Mouse (Mus musculus): ENCODE data around the gene Prkar2b.

The Prkar2b gene

DNA sequence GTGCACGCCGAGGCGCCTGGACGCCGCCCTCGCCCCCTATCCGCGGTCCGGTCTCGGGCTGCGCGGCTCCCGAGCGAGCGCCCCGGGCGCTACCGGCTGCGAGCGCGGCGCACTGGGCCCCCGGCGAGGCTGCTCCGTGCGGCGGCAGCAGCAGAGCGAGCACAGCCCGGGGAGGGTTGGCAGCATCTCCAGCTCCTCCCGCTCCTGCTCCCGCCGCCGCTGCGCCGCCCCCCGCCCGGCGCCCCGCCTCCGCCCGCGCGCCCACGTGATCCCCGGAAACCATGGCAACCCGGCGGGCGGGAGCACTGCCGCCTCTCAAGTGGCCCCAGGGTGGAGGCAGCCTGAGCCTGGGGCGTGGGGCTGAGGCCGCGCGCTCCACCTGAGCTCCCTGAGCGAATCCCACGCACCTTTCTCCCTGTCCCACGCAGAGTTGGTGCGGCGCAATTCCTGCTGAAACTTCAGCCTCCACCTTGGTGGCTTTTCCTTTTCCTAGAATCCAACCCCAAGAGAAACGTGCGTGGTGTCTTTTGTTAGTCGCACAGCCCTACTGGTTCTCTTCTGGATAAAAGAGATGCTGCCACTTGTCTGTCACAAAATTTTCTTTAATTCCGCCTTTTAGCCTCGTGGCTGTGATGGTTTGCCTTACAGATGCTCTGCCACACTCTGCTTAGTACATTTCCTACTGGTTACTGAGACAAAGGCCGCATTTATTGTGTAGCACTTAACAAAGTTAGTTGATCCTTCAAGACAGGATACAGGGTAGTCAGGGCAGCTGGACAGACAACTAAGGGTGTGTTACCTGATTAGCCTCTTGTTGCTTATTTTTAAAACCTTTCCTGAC, at the start of gene Prkar2b:
Gene Prkar2b, minus strand, starts transcription at position 207 of the 841 bp plus-strand sequence.
- peak; percentile 96 to 97 for DNase-seq (ENCODE audit: inconsistent age in 2 of 2, low spot score in 1 of 2)

DNA sequence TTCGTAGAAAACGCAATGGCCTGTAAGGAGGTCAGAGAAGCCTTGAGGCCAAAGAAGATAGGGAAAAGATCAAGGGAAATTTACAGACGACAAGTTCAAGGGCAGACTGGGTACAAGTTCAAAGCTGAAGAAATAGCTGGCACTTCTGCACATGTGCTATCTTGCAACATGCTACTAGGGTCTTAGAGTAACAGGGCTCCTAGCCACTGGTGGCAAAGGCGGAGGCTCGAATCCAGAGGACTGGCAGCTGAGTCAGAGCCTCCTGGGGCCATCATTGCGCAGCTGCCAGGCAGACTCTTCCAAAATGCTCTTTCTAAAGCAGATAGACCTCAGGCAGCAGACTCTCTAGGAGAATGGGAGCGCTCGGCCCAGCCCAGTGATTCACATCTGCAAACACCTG, 48.1 kb upstream of the Prkar2b start:
- peak; percentile 90 to 95 for DNase-seq (ENCODE audit: inconsistent age in 2 of 2, low spot score in 1 of 2)

- peak in 1 of 2 experiments; percentile 42 for DNase-seq (ENCODE audit: inconsistent age in 2 of 2, low spot score in 1 of 2)
Measured at GRCm38 (mm10) chr12:32104955-32105521, 43.9 kb upstream of the Prkar2b start.

- peak; percentile 72 to 85 for DNase-seq (ENCODE audit: inconsistent age in 2 of 2, low spot score in 1 of 2)
Measured at GRCm38 (mm10) chr12:32104451-32104862, 43.4 kb upstream of the Prkar2b start.

DNA sequence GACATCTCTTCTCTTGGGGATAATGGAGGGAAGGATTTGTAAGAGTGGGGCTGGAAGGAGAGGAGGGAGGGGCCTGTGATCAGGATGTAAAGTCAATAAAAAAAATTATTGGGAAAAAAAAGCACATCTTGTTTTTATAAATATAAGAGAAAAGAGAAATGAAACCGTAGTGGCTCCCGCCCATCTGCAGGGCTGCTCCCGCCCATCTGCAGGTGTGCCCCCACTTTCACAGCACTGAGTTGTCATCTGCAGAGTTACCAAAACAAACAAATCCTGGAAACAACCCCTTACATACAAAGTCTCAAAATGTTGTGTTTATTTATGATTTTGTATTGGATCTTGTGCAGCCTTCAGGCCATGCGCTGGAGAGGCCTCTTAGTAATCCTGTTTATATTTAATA, 40.2 kb upstream of the Prkar2b start:
- no peak for DNase-seq (ENCODE audit: inconsistent age in 2 of 2, low spot score in 1 of 2)

- DNase-seq (ENCODE audit: inconsistent age in 2 of 2, low spot score in 1 of 2): no peak
Measured at GRCm38 (mm10) chr12:32099686-32100206, 38.6 kb upstream of the Prkar2b start.

- DNase-seq (ENCODE audit: inconsistent age in 2 of 2, low spot score in 1 of 2): no peak
Measured at GRCm38 (mm10) chr12:32098596-32098995, 37.5 kb upstream of the Prkar2b start.

DNA sequence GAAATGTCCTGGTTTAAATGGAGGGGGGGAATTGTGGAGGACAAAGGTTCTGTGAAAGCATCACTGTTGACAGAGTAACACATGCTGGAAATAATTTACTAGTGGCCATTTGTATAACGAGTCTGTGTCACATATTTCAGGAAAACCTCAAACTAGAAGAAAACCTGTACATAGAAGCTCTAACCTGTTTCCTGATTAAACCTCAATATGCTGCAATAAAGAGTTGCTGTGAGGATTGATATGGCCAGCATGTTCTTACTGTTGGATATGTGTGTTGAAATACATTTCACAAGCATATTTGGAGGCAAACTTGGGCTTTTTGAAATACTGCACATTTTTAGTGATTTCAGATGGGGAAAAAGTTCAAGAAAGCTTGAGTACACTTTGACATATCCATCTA, 36.0 kb upstream of the Prkar2b start:
- DNase-seq (ENCODE audit: inconsistent age in 2 of 2, low spot score in 1 of 2): no peak

DNA sequence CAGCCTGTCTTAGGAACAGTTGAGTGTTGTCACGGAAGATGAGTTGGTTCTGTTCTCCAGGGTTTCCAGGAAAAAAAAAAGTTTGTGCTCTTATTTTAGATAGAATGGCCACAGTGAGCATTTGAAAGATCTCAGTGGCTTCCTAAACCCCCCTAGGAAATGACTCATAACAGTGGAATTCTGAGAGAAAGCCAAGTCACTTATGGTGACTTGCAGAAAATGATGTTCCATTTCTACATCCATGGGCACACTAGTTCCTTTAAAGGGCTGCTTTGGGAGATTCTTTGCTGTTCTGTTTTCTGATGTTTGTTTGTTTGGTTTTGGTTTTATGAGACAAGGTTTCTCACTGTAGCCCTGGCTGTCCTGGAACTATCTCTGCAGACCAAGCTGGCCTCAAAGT, 34.1 kb upstream of the Prkar2b start:
- DNase-seq (ENCODE audit: inconsistent age in 2 of 2, low spot score in 1 of 2): no peak

- no peak for DNase-seq (ENCODE audit: inconsistent age in 2 of 2, low spot score in 1 of 2)
Measured at GRCm38 (mm10) chr12:32092452-32092851, 31.4 kb upstream of the Prkar2b start.

DNA sequence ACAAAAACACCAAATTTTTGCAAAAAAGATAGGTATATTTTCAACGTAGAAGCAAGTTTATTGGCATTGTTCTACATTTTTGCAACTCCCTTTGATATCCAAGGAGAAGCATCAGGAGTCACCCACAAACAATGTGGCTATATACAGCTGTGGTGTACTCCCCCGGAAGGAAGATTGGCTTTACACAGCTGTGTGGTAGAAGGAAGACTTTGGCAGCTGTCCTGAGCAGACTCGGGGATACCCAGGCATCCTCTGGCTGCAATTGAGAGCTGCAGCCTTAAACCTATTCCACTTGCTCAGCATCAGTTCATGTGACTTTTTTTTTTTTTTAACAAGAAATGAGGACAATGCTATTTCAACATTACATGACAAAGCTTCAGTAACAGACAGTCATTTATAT, 27.5 kb upstream of the Prkar2b start:
- DNase-seq (ENCODE audit: inconsistent age in 2 of 2, low spot score in 1 of 2): no peak

DNA sequence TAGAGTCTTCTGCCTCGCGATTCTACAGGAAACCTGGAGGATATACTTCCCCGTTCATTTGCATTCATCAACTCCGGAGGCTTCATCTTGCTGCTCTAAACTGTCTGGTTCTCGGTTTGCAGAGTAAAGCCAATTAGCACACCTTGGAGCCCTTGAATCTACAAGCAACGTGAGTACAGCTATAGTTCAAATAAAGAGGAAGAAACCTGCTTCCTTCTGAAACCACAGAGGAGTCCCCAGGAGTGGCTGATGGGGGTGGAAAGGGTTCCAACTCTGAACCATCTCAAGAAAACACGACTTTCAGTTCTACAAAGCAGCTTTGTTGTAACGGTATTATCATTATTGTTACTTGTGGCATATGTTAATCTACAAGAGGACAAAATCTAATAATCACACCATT, 26.2 kb upstream of the Prkar2b start:
- DNase-seq (ENCODE audit: inconsistent age in 2 of 2, low spot score in 1 of 2): no peak

- no peak for DNase-seq (ENCODE audit: inconsistent age in 2 of 2, low spot score in 1 of 2)
Measured at GRCm38 (mm10) chr12:32086874-32087273, 25.8 kb upstream of the Prkar2b start.

- DNase-seq (ENCODE audit: inconsistent age in 2 of 2, low spot score in 1 of 2): peak; percentile 52 to 68
Measured at GRCm38 (mm10) chr12:32085856-32086255, 24.8 kb upstream of the Prkar2b start.

GRCm38 (mm10) chr12:32085189-32085588, 24.1 kb upstream of the Prkar2b start:
- DNase-seq (ENCODE audit: inconsistent age in 2 of 2, low spot score in 1 of 2): no peak

DNA sequence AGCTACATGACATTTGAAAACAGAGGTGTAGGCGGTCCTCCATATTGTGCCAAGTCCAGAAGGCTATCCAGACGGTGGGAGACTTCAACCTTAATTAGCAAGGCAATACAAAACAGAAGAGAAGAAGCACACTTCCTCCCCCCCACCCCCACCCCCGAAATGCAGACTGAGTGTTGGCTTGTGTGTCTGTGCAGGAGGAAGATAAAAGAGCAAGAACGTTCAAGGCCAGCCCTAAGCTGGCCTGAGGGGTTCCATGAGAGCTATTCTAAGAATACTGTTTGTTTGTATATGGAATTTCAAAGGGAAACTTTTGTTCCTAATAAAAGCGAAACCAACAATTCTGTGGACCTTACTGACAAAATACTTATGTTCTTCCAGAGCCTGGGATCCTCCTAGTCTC, 23.5 kb upstream of the Prkar2b start:
- DNase-seq (ENCODE audit: inconsistent age in 2 of 2, low spot score in 1 of 2): no peak

- DNase-seq (ENCODE audit: inconsistent age in 2 of 2, low spot score in 1 of 2): no peak
Measured at GRCm38 (mm10) chr12:32080692-32081091, 19.6 kb upstream of the Prkar2b start.

GRCm38 (mm10) chr12:32077403-32077802, 16.3 kb upstream of the Prkar2b start:
- no peak for DNase-seq (ENCODE audit: inconsistent age in 2 of 2, low spot score in 1 of 2)

GRCm38 (mm10) chr12:32075831-32076715, 15.0 kb upstream of the Prkar2b start:
- no peak for DNase-seq (ENCODE audit: inconsistent age in 2 of 2, low spot score in 1 of 2)

DNA sequence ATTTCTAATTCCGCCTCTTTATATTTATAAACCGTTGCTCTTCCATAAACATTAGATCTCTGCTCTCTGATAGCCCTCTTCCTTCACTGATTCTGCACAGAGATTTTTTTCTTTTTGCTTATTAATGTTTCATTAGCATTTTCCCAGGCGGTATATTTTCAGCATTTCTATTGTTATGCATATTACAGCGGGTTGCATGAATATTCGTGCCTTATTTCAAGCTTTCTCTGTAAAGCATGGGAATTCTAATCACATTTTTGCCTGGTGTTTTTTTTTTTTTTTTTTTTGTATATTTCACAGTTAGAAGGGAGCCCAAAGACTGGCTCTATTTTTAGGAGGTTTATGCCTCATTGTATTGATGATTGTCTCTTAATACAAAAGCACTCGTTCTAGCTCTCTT, 13.2 kb upstream of the Prkar2b start:
- DNase-seq (ENCODE audit: inconsistent age in 2 of 2, low spot score in 1 of 2): no peak

GRCm38 (mm10) chr12:32066004-32066403, 4.9 kb upstream of the Prkar2b start:
- DNase-seq (ENCODE audit: inconsistent age in 2 of 2, low spot score in 1 of 2): no peak

Data from adrenal gland, adult (tissue).